Mouse (Mus musculus) heart, embryonic 11.5 days (tissue): ENCODE measurements around the gene Sema3b. TPM values are rescaled to one million over a fixed set of nuclear protein-coding genes. Genes with fewer than 3 reads are reported as not detected.
A peak's percentile ranks its signal among the peaks of the same experiment; 100 is the strongest.

ENCODE experiments used
- ATAC-seq: fragments of 200-750 bp; cut with Nextera tagmentation; replicated peaks from 2 replicates; pipeline ENCODE4 v1.8.0; 2017; ENCODE audit warnings: moderate library complexity; ENCODE audit not compliant: insufficient number of reproducible peaks, low FRiP score, low TSS enrichment
- H3K27ac ChIP-seq: fragments of 300-500 bp; sonication (generic); 2 replicates; pipeline ENCODE4 v1.5.1; 2014; ENCODE audit warnings: mild to moderate bottlenecking, low read depth, low read length
- H3K27me3 ChIP-seq: fragments of 300-500 bp; sonication (generic); 2 replicates; pipeline ENCODE4 v1.6.1; 2014; ENCODE audit warnings: mild to moderate bottlenecking, low read length, mixed read lengths; ENCODE audit not compliant: control insufficient read depth, insufficient read depth
- H3K36me3 ChIP-seq: fragments of 300-500 bp; sonication (generic); 2 replicates; pipeline ENCODE4 v1.6.1; 2014; ENCODE audit warnings: mild to moderate bottlenecking, low read length, moderate library complexity, mixed read lengths; ENCODE audit not compliant: control insufficient read depth, insufficient read depth
- H3K4me1 ChIP-seq: fragments of 300-500 bp; sonication (generic); 2 replicates; pipeline ENCODE4 v1.6.1; 2014; ENCODE audit warnings: low read length; ENCODE audit not compliant: control insufficient read depth, insufficient read depth
- H3K4me2 ChIP-seq: fragments of 300-500 bp; sonication (generic); 2 replicates; pipeline ENCODE4 v1.6.1; 2014; ENCODE audit warnings: mild to moderate bottlenecking, moderate library complexity
- H3K4me3 ChIP-seq: fragments of 300-500 bp; sonication (generic); 2 replicates; pipeline ENCODE4 v1.5.1; 2014; ENCODE audit warnings: low read depth, low read length
- H3K9ac ChIP-seq: fragments of 300-500 bp; sonication (generic); 2 replicates; pipeline ENCODE4 v1.6.1; 2014; ENCODE audit warnings: mild to moderate bottlenecking, low read depth, low read length, moderate library complexity
- H3K9me3 ChIP-seq: fragments of 300-500 bp; sonication (generic); replicated peaks from 2 replicates; pipeline ENCODE4 v1.6.1; 2016; ENCODE audit warnings: low read length; ENCODE audit not compliant: control insufficient read depth
- WGBS: fragments of 180-500 bp; shearing (Covaris S2); extraction: QIAGEN DNeasy Blood & Tissue Kit; methylation state at CpG from one replicate; pipeline ENCODE4 v1.1.7; 2014; ENCODE audit not compliant: insufficient replicate concordance; 5-methylcytosine and 5-hydroxymethylcytosine counted together
- polyA plus RNA-seq: library from polyadenylated mRNA; unstranded; fragments of >200 nt; fragmentation: Nextera tagmentation; extraction: Ambion mirVana; gene quantifications from 2 replicates; pipeline ENCODE4 v1.2.1, GENCODE M21; 2014

Sema3b gene
- 5.1 and 5.3 TPM in 2 replicates for polyA plus RNA-seq

GRCm38 (mm10) chr9:107608741-107609432, at the start of gene Sema3b:
Gene Sema3b (minus strand): TSS chr9:107609229.
- H3K27ac ChIP-seq, result 0 out of 2 replicates have a peak within 1 kb of the TSS, but pooled peaks have one; percentile 35
- ATAC-seq, result no peak
- H3K4me3 ChIP-seq, result no peak within 1 kb of the TSS
- H3K4me2 ChIP-seq, result peak within 1 kb of the TSS; percentile 39
- 43% methylated on average over 12 of the region's 12 CpGs for WGBS
- peaks cover 69% of the 10 kb centered on the region for H3K4me1 ChIP-seq
- H3K9ac ChIP-seq, result peak within 1 kb of the TSS; percentile 34; the same call in 1 of the 2 replicates
- peaks cover 14% of the 10 kb centered on the region; the same call in 1 of the 2 replicates for H3K27me3 ChIP-seq
- no peaks in the 10 kb centered on the region for H3K9me3 ChIP-seq
- no peaks in the 10 kb centered on the region for H3K36me3 ChIP-seq

GRCm38 (mm10) chr9:107658096-107658495, 49.1 kb upstream of the Sema3b start:
- ATAC-seq, result no peak
- H3K27me3 ChIP-seq, result peaks cover 11% of the 10 kb centered on the region; the same call in 1 of the 2 replicates
- H3K9ac ChIP-seq, result no peak overlapping the region
- H3K36me3 ChIP-seq, result no peaks in the 10 kb centered on the region
- no peak overlapping the region for H3K4me3 ChIP-seq
- WGBS, result 78% methylated on average over 6 of the region's 6 CpGs
- H3K27ac ChIP-seq, result no peak overlapping the region
- peaks cover 4% of the 10 kb centered on the region; the same call in 1 of the 2 replicates for H3K4me1 ChIP-seq
- no peak overlapping the region for H3K4me2 ChIP-seq
- H3K9me3 ChIP-seq, result no peaks in the 10 kb centered on the region

- no peaks in the 10 kb centered on the region for H3K9me3 ChIP-seq
- H3K9ac ChIP-seq, result no peak overlapping the region
- H3K27ac ChIP-seq, result no peak overlapping the region
- H3K4me1 ChIP-seq, result no peaks in the 10 kb centered on the region
- no peaks in the 10 kb centered on the region for H3K36me3 ChIP-seq
- peaks cover 11% of the 10 kb centered on the region; the same call in 1 of the 2 replicates for H3K27me3 ChIP-seq
- no peak overlapping the region for H3K4me3 ChIP-seq
- WGBS, result 80% methylated on average over 5 of the region's 5 CpGs
- ATAC-seq, result no peak
- H3K4me2 ChIP-seq, result no peak overlapping the region
These were observed 48.1 kb upstream of the Sema3b start for GRCm38 (mm10) chr9:107657144-107657543.

DNA sequence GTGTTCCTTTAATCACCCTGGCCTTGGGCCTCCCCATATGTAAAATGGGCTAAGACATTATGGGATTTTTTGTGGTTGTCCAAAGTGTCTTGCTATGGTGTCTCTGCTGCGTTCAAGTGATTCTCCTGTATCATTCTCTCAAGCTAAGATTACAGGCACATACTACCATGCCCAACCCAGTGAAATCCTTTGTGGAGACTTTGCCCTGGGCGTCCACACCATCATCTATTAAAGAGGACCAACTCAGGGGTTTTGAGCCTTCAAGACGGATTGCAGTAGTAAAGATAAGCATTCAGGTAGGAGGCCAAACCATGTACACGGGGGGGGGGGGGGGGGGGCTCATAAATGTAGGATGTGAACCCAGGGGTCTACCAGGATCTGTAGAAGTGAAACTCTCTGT, 45.6 kb upstream of the Sema3b start:
- H3K27me3 ChIP-seq, result peaks cover 3% of the 10 kb centered on the region; the same call in 1 of the 2 replicates

DNA sequence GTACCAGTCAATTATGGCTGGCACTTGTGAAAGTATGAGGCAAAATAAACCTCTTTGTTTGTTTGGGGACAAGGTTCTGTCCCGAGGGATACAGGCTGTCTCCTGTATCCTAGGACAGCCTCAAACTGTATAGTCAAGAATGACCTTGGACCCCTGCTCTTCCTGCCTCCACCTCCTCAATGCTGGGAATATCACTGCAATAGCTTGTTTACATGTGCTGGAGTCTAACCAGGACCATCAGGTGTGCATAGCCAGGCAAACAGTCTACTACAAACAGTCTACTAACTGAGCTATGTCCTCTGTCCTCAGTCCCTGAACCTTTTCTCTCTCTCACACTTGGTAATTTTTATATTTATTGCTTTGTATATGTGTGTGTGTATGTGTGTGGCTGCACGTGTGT, 44.4 kb upstream of the Sema3b start:
- no peak for ATAC-seq
- Histone ChIP-seq H3K9ac (no peak overlapping the region), H3K36me3 (no peaks in the 10 kb centered on the region), H3K9me3 (no peaks in the 10 kb centered on the region), H3K4me1 (peaks cover 9% of the 10 kb centered on the region), H3K4me3 (no peak overlapping the region), H3K27ac (no peak overlapping the region), H3K27me3 (no peaks in the 10 kb centered on the region), H3K4me2 (no peak overlapping the region)
- 66% methylated on average over 2 of the region's 2 CpGs for WGBS

More for the DNA sequence above, 45.6 kb upstream of the Sema3b start:
- Histone ChIP-seq H3K27ac (no peak overlapping the region), H3K36me3 (no peaks in the 10 kb centered on the region), H3K4me3 (no peak overlapping the region), H3K9me3 (no peaks in the 10 kb centered on the region), H3K4me1 (peaks cover 9% of the 10 kb centered on the region), H3K4me2 (no peak overlapping the region), H3K9ac (no peak overlapping the region)
- WGBS, result 69% methylated on average over 4 of the region's 4 CpGs
- no peak for ATAC-seq

DNA sequence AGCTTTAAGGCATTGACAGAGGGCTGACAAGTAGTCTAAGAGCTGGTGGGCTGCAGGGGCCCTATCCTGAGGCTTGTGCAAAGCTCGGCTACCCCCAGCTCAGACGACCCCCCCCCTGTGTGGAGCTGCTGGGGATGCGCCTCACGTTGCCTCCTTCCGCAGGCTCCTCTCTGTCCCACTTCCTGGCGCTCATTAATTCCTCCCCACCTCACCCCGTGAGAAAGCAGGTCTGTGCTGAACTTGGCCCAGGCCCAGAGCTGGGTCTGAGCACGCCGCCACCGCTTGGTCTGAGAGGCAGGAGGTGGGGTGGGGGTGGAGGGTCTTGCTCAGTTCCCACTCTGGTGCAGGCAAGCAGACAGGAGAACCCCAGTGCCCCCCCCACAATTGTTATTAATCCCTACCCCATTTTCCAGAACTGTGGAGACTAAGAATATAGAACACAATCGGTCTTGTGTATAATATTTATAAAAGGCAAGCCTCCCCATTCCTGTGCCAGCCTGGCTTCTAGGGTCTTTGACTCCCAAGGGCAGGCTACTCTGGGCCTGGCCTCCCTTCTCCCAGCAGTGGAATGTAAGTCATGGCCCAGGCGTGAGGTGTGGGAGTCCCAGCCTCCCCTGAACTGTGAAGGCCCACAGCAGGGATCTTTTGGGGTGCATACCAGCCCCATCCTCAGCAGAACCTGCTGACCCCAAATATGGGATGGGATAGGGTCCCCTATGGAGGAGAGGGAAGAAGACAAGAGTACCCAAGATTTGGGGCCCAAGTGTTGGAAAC, 41.9 kb upstream of the Sema3b start:
- Histone ChIP-seq H3K36me3 (no peaks in the 10 kb centered on the region), H3K4me1 (peaks cover 9% of the 10 kb centered on the region), H3K27me3 (no peaks in the 10 kb centered on the region), H3K9me3 (no peaks in the 10 kb centered on the region), H3K4me3 (no peak overlapping the region), H3K27ac (no peak overlapping the region), H3K4me2 (no peak overlapping the region), H3K9ac (0 out of 2 replicates have a peak overlapping the region, but pooled peaks have one; percentile 16)
- no peak for ATAC-seq
- 41% methylated on average over 12 of the region's 12 CpGs for WGBS

DNA sequence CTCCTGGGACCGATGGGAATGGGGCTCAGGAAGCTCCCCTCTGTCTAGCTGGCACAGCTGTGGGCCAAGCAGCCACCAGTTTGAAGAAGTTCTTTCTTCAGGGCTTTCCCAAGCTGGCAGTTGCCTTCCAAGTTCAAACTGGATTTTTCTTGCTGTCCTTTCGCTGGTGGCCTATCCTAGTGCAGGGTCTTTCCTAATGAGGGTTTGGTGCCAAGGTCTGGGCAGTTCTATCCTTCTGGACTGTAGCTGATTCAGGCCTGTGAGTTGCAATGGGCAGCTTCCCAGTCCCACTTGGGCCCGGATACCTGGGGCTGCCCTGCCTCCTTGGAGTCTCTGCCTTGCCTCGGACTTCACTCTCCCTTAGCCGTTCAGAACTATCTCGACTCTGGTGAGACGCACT, 41.2 kb upstream of the Sema3b start:
- H3K4me1 ChIP-seq, result peaks cover 9% of the 10 kb centered on the region
- H3K9ac ChIP-seq, result no peak overlapping the region
- ATAC-seq, result no peak
- no peaks in the 10 kb centered on the region for H3K36me3 ChIP-seq
- no peak overlapping the region for H3K4me3 ChIP-seq
- WGBS, result 66% methylated on average over 7 of the region's 7 CpGs
- no peaks in the 10 kb centered on the region for H3K27me3 ChIP-seq
- no peak overlapping the region for H3K4me2 ChIP-seq
- H3K9me3 ChIP-seq, result no peaks in the 10 kb centered on the region
- no peak overlapping the region for H3K27ac ChIP-seq

DNA sequence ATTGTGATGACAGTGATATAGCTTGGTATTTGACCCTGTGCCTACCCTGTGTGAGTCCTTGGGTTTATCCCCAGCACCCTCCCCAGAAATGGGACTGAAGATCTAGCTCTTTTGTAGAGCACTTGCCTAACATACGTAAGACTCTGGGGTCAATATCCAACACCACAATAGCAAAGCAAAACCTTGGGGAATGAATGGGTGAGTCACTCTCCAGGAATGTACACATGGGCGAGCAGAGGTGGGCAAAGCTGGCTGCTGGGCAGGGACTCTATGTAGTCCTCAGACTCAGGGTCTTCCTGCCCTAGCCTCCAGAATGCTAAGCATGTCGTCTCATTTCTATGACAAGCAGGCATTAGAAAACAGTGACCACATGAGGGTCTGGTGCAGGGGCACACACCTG, 39.7 kb upstream of the Sema3b start:
- peaks cover 9% of the 10 kb centered on the region for H3K4me1 ChIP-seq
- H3K9me3 ChIP-seq, result no peaks in the 10 kb centered on the region
- H3K36me3 ChIP-seq, result no peaks in the 10 kb centered on the region
- H3K4me3 ChIP-seq, result no peak overlapping the region
- no peak overlapping the region for H3K27ac ChIP-seq
- 49% methylated on average over 3 of the region's 3 CpGs for WGBS
- ATAC-seq, result no peak
- no peaks in the 10 kb centered on the region for H3K27me3 ChIP-seq
- H3K9ac ChIP-seq, result no peak overlapping the region
- no peak overlapping the region for H3K4me2 ChIP-seq
